Mouse (Mus musculus): ENCODE results near the gene Dgkh. TPM values are rescaled to one million over a fixed set of nuclear protein-coding genes. Genes with fewer than 3 reads are reported as not detected.

Dgkh gene
- polyA plus RNA-seq, 1 experiment from 2014 or later, result 0.26 TPM

DNA sequence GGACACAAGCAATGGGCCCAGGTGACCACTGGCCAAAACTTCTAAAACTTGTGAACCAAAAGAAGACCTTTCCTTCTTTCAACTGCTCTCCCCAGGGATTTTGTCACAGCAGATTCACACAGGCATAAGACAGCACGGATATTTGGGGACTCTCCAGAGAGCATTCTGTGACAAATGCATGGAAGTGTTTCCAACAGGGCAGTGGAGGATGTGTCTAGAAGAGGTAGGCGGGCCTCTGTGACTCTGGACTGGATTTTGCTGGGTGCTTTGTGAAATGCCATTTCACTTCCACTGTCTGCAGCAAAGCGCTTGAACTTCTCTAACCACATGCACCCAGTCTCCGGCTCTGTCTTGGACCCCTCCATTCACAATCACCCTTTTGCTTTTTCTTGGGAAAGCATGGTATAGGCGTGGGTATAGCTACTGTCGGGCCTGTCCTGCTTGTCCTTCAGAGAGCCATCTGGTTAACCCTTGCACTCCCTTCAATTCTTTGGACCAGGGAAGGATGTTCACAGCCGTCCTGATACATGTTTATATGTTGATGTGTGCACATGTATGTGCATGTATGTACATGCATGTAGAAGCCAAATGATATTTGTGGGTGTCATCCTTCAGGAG, 77.5 kb downstream of the Dgkh start:
- no peaks in the 10 kb centered on the region for H3K27me3 ChIP-seq (ENCODE audit: control insufficient read depth, insufficient read depth, low read depth, low read length)
- H3K27ac ChIP-seq (ENCODE audit: low read length), result no peak overlapping the region
- no peak overlapping the region for H3K9ac ChIP-seq (ENCODE audit: low read depth, low read length)
- H3K4me2 ChIP-seq (ENCODE audit: low read depth, low read length), result no peak overlapping the region
- no peaks in the 10 kb centered on the region for H3K9me3 ChIP-seq (replicated peaks; ENCODE audit: control insufficient read depth, low read length)
- no peak overlapping the region for H3K4me3 ChIP-seq (ENCODE audit: low read depth, low read length)
- H3K4me1 ChIP-seq (ENCODE audit: control insufficient read depth, low read depth, low read length), result no peaks in the 10 kb centered on the region
- WGBS (ENCODE audit: insufficient replicate concordance), result 59% methylated on average over 7 of the region's 7 CpGs
- no peaks in the 10 kb centered on the region for H3K36me3 ChIP-seq (ENCODE audit: control insufficient read depth, insufficient read depth)
- no peak for ATAC-seq (ENCODE audit: low read depth)

DNA sequence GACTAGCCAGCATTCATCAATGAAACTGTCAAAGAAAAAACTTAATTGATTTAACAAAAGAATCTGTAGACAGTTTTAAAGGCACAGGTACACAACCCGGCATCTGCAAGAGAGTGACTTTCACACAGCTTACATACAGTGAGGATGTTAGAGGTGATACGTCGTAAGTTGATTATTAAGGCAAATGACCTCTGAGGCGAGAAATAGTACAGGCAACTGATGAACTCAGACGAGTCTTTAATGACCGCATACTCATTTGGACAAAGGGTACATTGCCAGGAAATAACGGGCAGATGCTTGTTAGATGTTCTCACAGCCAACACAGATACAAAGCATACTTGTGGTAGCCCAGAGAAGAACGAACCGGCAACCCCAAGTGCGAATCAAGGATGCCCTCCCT, 78.4 kb downstream of the Dgkh start:
- WGBS (ENCODE audit: insufficient replicate concordance), result 67% methylated on average over 10 of the region's 10 CpGs
- no peak for ATAC-seq (ENCODE audit: low read depth)
- no peak overlapping the region for H3K9ac ChIP-seq (ENCODE audit: low read depth, low read length)

DNA sequence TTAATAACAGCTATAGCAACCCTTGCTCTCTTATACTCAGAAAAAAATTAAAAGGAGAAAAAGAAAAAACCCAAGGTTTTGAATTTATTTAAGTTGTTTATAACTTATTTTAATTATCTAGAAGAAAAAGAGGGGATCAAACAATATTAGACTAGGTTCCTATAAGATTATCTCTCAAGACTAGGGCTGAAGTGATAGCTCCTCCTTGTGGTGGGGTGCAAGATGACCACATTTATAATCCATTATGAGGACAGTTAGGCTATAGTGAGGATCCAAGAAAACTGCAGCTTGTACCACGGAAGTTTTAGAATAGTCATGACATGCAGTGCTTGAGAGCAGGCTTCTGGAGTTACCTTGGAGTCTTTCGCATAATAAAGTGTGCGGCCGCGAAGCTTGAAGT, 79.2 kb downstream of the Dgkh start:
- 84% methylated on average over 5 of the region's 5 CpGs for WGBS (ENCODE audit: insufficient replicate concordance)
- ATAC-seq (ENCODE audit: low read depth), result no peak

More for the DNA sequence above, 78.4 kb downstream of the Dgkh start:
- Histone ChIP-seq H3K9me3 (replicated peaks; ENCODE audit: control insufficient read depth, low read length) (no peaks in the 10 kb centered on the region), H3K36me3 (ENCODE audit: control insufficient read depth, insufficient read depth) (no peaks in the 10 kb centered on the region), H3K27ac (ENCODE audit: low read length) (no peak overlapping the region), H3K4me3 (ENCODE audit: low read depth, low read length) (no peak overlapping the region), H3K4me1 (ENCODE audit: control insufficient read depth, low read depth, low read length) (no peaks in the 10 kb centered on the region), H3K27me3 (ENCODE audit: control insufficient read depth, insufficient read depth, low read depth, low read length) (no peaks in the 10 kb centered on the region), H3K4me2 (ENCODE audit: low read depth, low read length) (no peak overlapping the region)

DNA sequence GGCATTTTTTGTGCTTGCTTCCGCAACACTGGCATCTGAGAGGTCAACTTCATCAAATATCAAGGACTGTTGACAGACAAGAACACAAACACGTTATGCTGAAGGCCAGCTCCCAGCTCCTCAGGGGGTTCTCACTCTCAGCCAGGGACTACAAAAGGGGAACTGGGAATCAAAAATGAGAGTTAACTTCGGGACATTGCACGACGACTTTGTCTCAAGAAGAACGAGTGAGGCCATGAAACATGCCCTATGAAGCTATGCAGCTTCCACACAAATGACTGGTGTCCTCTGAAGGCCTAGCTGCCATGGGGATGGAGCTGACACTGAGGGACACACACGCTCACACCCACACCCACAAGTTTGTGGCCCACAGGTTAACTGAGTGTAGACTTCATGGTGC, 80.9 kb downstream of the Dgkh start:
- no peak for ATAC-seq (ENCODE audit: low read depth)
- WGBS (ENCODE audit: insufficient replicate concordance), result 65% methylated on average over 7 of the region's 7 CpGs
- Histone ChIP-seq H3K4me2 (ENCODE audit: low read depth, low read length) (no peak overlapping the region), H3K9me3 (replicated peaks; ENCODE audit: control insufficient read depth, low read length) (no peaks in the 10 kb centered on the region), H3K36me3 (ENCODE audit: control insufficient read depth, insufficient read depth) (no peaks in the 10 kb centered on the region), H3K4me3 (ENCODE audit: low read depth, low read length) (no peak overlapping the region), H3K9ac (ENCODE audit: low read depth, low read length) (no peak overlapping the region), H3K27ac (ENCODE audit: low read length) (no peak overlapping the region), H3K27me3 (ENCODE audit: control insufficient read depth, insufficient read depth, low read depth, low read length) (no peaks in the 10 kb centered on the region), H3K4me1 (ENCODE audit: control insufficient read depth, low read depth, low read length) (no peaks in the 10 kb centered on the region)

More for the DNA sequence above, 79.2 kb downstream of the Dgkh start:
- Histone ChIP-seq H3K27me3 (ENCODE audit: control insufficient read depth, insufficient read depth, low read depth, low read length) (no peaks in the 10 kb centered on the region), H3K4me3 (ENCODE audit: low read depth, low read length) (no peak overlapping the region), H3K27ac (ENCODE audit: low read length) (no peak overlapping the region), H3K4me1 (ENCODE audit: control insufficient read depth, low read depth, low read length) (no peaks in the 10 kb centered on the region), H3K36me3 (ENCODE audit: control insufficient read depth, insufficient read depth) (no peaks in the 10 kb centered on the region), H3K9ac (ENCODE audit: low read depth, low read length) (no peak overlapping the region), H3K9me3 (replicated peaks; ENCODE audit: control insufficient read depth, low read length) (no peaks in the 10 kb centered on the region), H3K4me2 (ENCODE audit: low read depth, low read length) (no peak overlapping the region)

DNA sequence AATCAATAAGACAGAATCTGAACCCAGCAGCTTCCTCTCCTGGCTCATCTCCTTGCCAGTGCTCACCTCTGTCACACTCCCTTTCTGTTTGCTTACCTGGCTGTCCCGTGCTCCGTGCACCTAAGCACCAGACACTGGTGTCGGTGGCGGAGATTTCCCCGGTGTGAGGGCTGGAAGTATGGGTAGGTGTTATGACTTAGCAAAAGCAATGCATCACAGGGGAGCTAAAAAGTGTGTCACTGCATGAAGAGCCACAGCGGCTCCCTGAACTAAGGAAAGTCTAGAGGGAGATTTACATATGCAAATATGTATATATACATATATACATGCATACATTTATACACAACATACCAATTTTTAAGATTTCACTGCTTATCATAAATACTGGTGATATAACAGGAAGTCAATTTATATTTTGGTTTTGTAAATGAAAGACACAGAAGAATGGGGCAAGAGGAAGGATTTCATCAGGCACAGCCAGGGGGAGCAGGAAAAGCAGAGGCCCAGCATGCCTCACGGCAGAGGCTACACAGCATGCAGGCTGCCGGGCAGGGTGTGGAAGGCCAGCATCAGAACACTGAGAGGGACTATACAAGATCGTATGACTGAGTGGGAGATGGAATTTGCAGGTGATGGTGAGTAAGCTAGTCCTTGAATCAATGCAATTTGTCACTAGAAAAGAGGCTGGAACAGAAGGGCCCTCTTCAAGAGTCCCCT, 82.0 kb downstream of the Dgkh start:
- no peak overlapping the region for H3K4me2 ChIP-seq (ENCODE audit: low read depth, low read length)
- H3K4me3 ChIP-seq (ENCODE audit: low read depth, low read length), result no peak overlapping the region
- H3K27me3 ChIP-seq (ENCODE audit: control insufficient read depth, insufficient read depth, low read depth, low read length), result no peaks in the 10 kb centered on the region
- H3K27ac ChIP-seq (ENCODE audit: low read length), result no peak overlapping the region
- no peaks in the 10 kb centered on the region for H3K36me3 ChIP-seq (ENCODE audit: control insufficient read depth, insufficient read depth)
- H3K4me1 ChIP-seq (ENCODE audit: control insufficient read depth, low read depth, low read length), result no peaks in the 10 kb centered on the region
- ATAC-seq (ENCODE audit: low read depth), result no peak
- 69% methylated on average over 9 of the region's 9 CpGs for WGBS (ENCODE audit: insufficient replicate concordance)
- H3K9me3 ChIP-seq (replicated peaks; ENCODE audit: control insufficient read depth, low read length), result no peaks in the 10 kb centered on the region
- H3K9ac ChIP-seq (ENCODE audit: low read depth, low read length), result no peak overlapping the region

DNA sequence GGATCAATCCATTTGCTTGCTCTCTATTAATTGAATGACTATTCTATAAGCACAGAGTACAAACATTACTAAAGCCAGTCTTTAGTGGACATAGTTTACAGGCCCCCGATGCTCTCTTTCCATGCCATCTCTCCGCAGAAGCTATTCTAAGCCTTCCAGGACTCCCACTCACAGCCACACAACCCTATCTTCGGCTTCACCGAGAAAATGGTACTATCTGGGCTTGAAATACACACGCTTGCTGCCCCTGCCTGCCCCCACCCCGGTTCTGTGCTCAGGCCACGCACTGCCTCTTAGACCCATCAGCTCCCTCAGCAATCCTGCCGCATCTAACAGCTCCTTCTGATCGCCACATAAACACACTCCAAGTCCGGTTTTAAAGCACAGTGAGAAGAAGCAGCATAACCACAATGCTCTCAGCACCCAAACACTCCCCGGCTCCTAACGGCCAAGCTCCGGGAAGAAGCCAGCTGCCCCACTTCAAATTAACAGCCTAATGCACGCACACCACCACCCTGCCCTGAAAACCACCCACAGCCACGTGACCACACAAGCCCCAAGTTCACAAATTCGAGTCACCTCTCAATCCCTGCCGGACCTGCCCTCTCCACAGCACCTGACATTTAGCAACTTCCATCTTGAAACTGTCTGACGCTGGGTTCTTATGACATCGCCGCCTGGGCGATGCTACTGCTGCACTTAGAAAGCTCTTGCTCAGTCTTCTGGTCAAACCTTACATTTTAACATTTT, 82.9 kb downstream of the Dgkh start:
- Histone ChIP-seq H3K27me3 (ENCODE audit: control insufficient read depth, insufficient read depth, low read depth, low read length) (no peaks in the 10 kb centered on the region), H3K36me3 (ENCODE audit: control insufficient read depth, insufficient read depth) (no peaks in the 10 kb centered on the region), H3K4me1 (ENCODE audit: control insufficient read depth, low read depth, low read length) (no peaks in the 10 kb centered on the region), H3K4me3 (ENCODE audit: low read depth, low read length) (no peak overlapping the region), H3K27ac (ENCODE audit: low read length) (peak overlapping the region; percentile 12; the same call in 1 of the 2 replicates), H3K4me2 (ENCODE audit: low read depth, low read length) (no peak overlapping the region), H3K9ac (ENCODE audit: low read depth, low read length) (no peak overlapping the region), H3K9me3 (replicated peaks; ENCODE audit: control insufficient read depth, low read length) (no peaks in the 10 kb centered on the region)
- no peak for ATAC-seq (ENCODE audit: low read depth)
- 68% methylated on average over 21 of the region's 21 CpGs for WGBS (ENCODE audit: insufficient replicate concordance)

DNA sequence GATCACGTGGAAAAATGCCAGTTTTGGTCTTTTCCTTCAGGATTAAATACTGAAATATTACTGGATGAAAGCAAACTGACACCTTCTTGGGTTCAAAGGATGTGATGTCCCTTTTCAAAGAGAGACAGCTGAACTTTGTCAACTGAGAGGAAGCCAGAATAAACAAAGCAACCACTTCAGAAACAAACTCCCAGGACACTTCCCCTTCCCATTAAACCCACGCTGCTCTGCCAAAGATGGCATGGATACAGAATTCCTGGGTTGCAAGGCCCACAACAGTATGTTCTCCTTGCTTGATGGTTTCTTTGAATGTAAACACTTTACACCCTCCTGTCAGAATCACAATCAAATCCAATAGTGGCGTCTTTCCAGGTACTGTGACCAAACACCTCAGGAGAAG, 87.0 kb downstream of the Dgkh start:
- Histone ChIP-seq H3K27ac (ENCODE audit: low read length) (no peak overlapping the region), H3K9me3 (replicated peaks; ENCODE audit: control insufficient read depth, low read length) (no peaks in the 10 kb centered on the region), H3K4me1 (ENCODE audit: control insufficient read depth, low read depth, low read length) (no peaks in the 10 kb centered on the region), H3K4me2 (ENCODE audit: low read depth, low read length) (no peak overlapping the region), H3K36me3 (ENCODE audit: control insufficient read depth, insufficient read depth) (no peaks in the 10 kb centered on the region), H3K4me3 (ENCODE audit: low read depth, low read length) (no peak overlapping the region), H3K9ac (ENCODE audit: low read depth, low read length) (no peak overlapping the region), H3K27me3 (ENCODE audit: control insufficient read depth, insufficient read depth, low read depth, low read length) (no peaks in the 10 kb centered on the region)
- WGBS (ENCODE audit: insufficient replicate concordance), result 45% methylated on average over 3 of the region's 3 CpGs
- ATAC-seq (ENCODE audit: low read depth), result no peak

DNA sequence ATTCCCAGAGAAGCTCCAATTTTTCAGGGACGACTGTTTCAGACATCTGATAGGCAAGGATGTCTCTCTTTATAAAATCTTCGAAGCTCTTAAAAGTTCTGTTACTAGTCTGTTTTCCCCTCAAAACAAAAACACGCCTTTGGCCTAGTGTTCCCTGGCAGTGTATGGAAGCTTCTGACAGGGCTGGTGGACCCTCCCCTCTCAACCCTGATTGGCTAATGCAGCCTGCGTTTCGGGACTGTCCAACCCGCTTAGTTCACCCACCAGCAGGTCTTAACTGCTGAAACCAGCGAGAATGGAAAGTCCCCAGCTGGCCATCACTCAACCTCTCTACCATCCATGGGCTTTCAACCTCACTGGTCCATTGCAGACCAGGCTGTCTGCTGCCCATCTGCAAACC, 91.3 kb downstream of the Dgkh start:
- WGBS (ENCODE audit: insufficient replicate concordance), result 64% methylated on average over 7 of the region's 7 CpGs
- Histone ChIP-seq H3K9ac (ENCODE audit: low read depth, low read length) (no peak overlapping the region), H3K4me2 (ENCODE audit: low read depth, low read length) (no peak overlapping the region), H3K4me1 (ENCODE audit: control insufficient read depth, low read depth, low read length) (no peaks in the 10 kb centered on the region), H3K9me3 (replicated peaks; ENCODE audit: control insufficient read depth, low read length) (no peaks in the 10 kb centered on the region), H3K36me3 (ENCODE audit: control insufficient read depth, insufficient read depth) (no peaks in the 10 kb centered on the region), H3K27me3 (ENCODE audit: control insufficient read depth, insufficient read depth, low read depth, low read length) (no peaks in the 10 kb centered on the region), H3K27ac (ENCODE audit: low read length) (no peak overlapping the region), H3K4me3 (ENCODE audit: low read depth, low read length) (no peak overlapping the region)
- ATAC-seq (ENCODE audit: low read depth), result no peak

DNA sequence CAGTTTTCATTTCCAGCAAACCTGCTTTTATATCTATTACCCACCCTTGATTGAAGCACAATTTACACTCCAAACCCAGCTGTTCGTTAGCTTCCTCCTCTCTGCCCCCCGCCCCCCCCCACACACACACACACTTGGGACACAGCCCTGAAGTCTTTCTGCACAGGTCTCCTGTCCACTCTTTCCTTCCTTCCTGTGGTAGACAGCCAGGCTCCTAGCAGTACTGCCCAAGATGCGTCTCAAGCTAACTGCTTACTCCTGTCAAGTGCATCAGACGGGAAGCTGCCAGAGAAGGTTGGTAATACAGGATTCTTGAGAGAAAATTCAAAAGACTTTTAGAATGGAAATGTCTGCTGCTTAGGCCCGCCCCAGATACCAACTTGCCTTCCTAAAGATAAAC, 92.9 kb downstream of the Dgkh start:
- no peaks in the 10 kb centered on the region for H3K36me3 ChIP-seq (ENCODE audit: control insufficient read depth, insufficient read depth)
- no peak overlapping the region for H3K4me2 ChIP-seq (ENCODE audit: low read depth, low read length)
- no peak for ATAC-seq (ENCODE audit: low read depth)
- WGBS (ENCODE audit: insufficient replicate concordance), result 24% methylated on average over 5 of the region's 5 CpGs
- H3K4me1 ChIP-seq (ENCODE audit: control insufficient read depth, low read depth, low read length), result no peaks in the 10 kb centered on the region
- no peaks in the 10 kb centered on the region for H3K27me3 ChIP-seq (ENCODE audit: control insufficient read depth, insufficient read depth, low read depth, low read length)
- no peak overlapping the region for H3K27ac ChIP-seq (ENCODE audit: low read length)
- H3K9me3 ChIP-seq (replicated peaks; ENCODE audit: control insufficient read depth, low read length), result no peaks in the 10 kb centered on the region
- no peak overlapping the region for H3K4me3 ChIP-seq (ENCODE audit: low read depth, low read length)
- H3K9ac ChIP-seq (ENCODE audit: low read depth, low read length), result no peak overlapping the region

Measured in liver, embryonic 16.5 days (tissue).